Mouse (Mus musculus) lung, embryonic 16.5 days (tissue): ENCODE results near the gene Nupl1. TPM values are rescaled to one million over a fixed set of nuclear protein-coding genes. Genes with fewer than 3 reads are reported as not detected.

ENCODE experiments used
- ATAC-seq: fragments of 200-750 bp; cut with Nextera tagmentation; 2 replicates; pipeline ENCODE4 v1.8.0; 2017; ENCODE audit warnings: low read depth, mild to moderate bottlenecking, moderate library complexity
- H3K27ac ChIP-seq: fragments of 300-500 bp; sonication (generic); 2 replicates; pipeline ENCODE4 v1.5.1; 2014; ENCODE audit warnings: mild to moderate bottlenecking, control low read depth, low read length
- H3K27me3 ChIP-seq: fragments of 300-500 bp; sonication (generic); 2 replicates; pipeline ENCODE4 v1.6.1; 2014; ENCODE audit warnings: low read depth, low read length, mixed read lengths; ENCODE audit not compliant: control insufficient read depth, insufficient read depth
- H3K36me3 ChIP-seq: fragments of 300-500 bp; sonication (generic); 2 replicates; pipeline ENCODE4 v1.6.1; 2014; ENCODE audit warnings: low read length; ENCODE audit not compliant: control insufficient read depth, insufficient read depth
- H3K4me1 ChIP-seq: fragments of 300-500 bp; sonication (generic); replicated peaks from 2 replicates; pipeline ENCODE4 v1.6.1; 2014; ENCODE audit warnings: low read length, mixed read lengths; ENCODE audit not compliant: control insufficient read depth, insufficient read depth
- H3K4me2 ChIP-seq: fragments of 300-500 bp; sonication (generic); 2 replicates; pipeline ENCODE4 v1.6.1; 2014; ENCODE audit warnings: low read depth, low read length, control low read depth
- H3K4me3 ChIP-seq: fragments of 300-500 bp; sonication (generic); 2 replicates; pipeline ENCODE4 v1.5.1; 2014; ENCODE audit warnings: mild to moderate bottlenecking, low read length, control low read depth
- H3K9ac ChIP-seq: fragments of 300-500 bp; sonication (generic); 2 replicates; pipeline ENCODE4 v1.6.1; 2014; ENCODE audit warnings: low read length, control low read depth
- H3K9me3 ChIP-seq: fragments of 300-500 bp; sonication (generic); 2 replicates; pipeline ENCODE4 v1.6.1; 2016; ENCODE audit warnings: low read length; ENCODE audit not compliant: control insufficient read depth
- WGBS: fragments of 180-500 bp; shearing (Covaris S2); extraction: QIAGEN DNeasy Blood & Tissue Kit; methylation state at CpG from one replicate; pipeline ENCODE4 v1.1.7; 2014; 5-methylcytosine and 5-hydroxymethylcytosine counted together
- polyA plus RNA-seq: library from polyadenylated mRNA; unstranded; fragments of >200 nt; fragmentation: Nextera tagmentation; extraction: Ambion mirVana; gene quantifications from 2 replicates; pipeline ENCODE4 v1.2.1, GENCODE M21; 2015

Gene Nupl1
- polyA plus RNA-seq, 1 experiment from 2014 or later: not detected

DNA sequence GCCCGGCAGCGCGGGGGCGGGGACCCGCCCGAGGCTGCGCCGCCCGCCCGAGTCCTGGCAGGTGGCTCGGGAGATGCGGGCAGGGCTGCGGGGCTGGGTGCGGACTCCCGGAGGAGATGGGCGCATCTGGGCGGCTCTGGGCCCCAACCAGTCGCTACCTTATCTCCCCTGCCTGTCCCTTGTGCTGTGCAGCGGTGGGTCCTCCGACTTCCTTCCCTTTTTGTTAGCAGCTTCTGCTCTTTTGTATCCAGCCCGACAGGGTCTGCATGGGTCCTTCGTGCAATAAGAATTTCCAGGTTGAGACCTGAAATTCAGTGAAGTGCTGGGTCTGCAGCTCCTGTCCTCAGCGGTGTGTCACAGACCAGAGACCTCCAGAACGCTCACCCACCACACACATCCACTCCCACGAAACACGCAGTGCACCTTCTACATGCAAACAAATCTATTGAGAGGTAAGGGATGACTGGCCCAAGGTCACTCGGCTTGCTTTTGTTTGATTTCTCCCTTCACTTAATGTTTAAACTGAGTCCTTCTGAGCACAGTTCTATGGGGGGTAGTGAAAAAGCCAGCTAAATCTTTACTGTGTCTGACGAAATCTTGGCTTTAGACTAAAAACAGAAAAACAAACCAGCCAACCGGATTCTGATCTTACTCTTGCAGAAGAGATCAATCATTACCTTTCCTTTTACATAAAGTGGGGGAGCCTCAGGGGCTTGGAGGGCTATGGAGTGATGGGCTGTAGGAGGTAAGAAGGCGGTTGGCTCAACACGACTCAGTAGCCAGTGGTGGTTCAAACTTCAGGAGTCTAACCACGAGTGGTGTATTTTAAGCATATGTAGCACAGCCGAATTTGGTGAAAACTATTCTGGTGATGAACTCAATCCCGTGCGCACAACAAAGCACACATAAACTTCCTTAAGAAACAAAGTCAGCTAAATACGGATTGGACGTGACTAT, 73.3 kb downstream of the Nupl1 start:
- Histone ChIP-seq H3K4me3 (peak overlapping the region; percentile 71), H3K9me3 (no peaks in the 10 kb centered on the region), H3K27me3 (peaks cover 25% of the 10 kb centered on the region), H3K9ac (peak overlapping the region; percentile 69), H3K4me1 (peaks cover 4% of the 10 kb centered on the region; the same call in 1 of the 2 replicates), H3K36me3 (no peaks in the 10 kb centered on the region), H3K27ac (no peak overlapping the region), H3K4me2 (peak overlapping the region; percentile 99)
- peak; percentile 48 for ATAC-seq
- WGBS: 14% methylated on average over 34 of the region's 37 CpGs

GRCm38 (mm10) chr14:60176891-60177613, 74.2 kb downstream of the Nupl1 start:
- Histone ChIP-seq H3K9ac (peak overlapping the region; percentile 69), H3K9me3 (no peaks in the 10 kb centered on the region), H3K36me3 (no peaks in the 10 kb centered on the region), H3K4me1 (peaks cover 4% of the 10 kb centered on the region; the same call in 1 of the 2 replicates), H3K27ac (no peak overlapping the region), H3K4me2 (peak overlapping the region; percentile 99), H3K27me3 (peaks cover 25% of the 10 kb centered on the region), H3K4me3 (peak overlapping the region; percentile 71)
- peak; percentile 75 for ATAC-seq
- WGBS: under 1% methylated on average over 47 of the region's 84 CpGs

- peak; percentile 21; the same call in 1 of the 2 replicates for ATAC-seq
- Histone ChIP-seq H3K27ac (no peak overlapping the region), H3K9me3 (no peaks in the 10 kb centered on the region), H3K9ac (peak overlapping the region; percentile 69), H3K36me3 (no peaks in the 10 kb centered on the region), H3K4me3 (peak overlapping the region; percentile 71), H3K4me2 (peak overlapping the region; percentile 99), H3K4me1 (peaks cover 4% of the 10 kb centered on the region; the same call in 1 of the 2 replicates), H3K27me3 (peaks cover 25% of the 10 kb centered on the region)
- WGBS: 27% methylated on average over 9 of the region's 9 CpGs
Measured at GRCm38 (mm10) chr14:60176469-60176890, 74.8 kb downstream of the Nupl1 start.

DNA sequence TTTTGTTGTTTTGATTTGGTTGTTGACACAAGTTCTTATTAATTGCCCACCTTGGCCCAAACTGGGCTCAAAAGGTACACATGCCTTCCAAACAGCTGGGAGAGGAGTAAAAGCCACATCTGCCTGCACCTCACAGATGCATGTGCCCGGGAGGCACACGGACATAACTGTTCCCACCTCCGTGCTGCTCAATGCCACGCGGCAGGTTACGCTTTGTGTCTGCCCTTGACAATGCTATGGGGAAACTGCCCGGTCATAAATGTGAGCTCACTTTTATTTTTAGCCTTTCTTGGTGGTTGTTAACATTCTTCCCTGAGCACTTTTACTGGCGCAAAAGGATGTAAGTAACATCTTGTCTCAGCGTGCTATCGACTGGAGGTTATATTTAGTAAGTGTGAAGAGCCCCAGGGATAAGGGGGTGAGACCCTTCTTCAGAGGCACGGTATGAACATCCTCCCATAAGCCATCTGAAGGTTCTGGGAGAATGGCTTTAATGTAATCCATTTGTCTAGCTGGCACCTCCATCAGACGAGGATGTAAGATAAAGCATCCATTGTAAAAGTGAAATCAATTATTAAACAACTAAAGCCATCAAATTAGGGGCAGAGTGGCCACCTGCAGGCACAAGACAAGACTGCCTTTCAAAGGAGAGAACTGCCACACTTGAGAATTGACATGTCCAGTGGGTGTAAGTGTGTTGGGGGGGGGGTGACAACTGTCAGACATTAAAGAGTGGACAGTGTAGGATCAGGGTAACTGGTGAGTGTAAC, 78.8 kb downstream of the Nupl1 start:
- no peak overlapping the region for H3K4me3 ChIP-seq
- no peak for ATAC-seq
- 39% methylated on average over 12 of the region's 12 CpGs for WGBS
- peaks cover 4% of the 10 kb centered on the region for H3K4me1 ChIP-seq
- H3K36me3 ChIP-seq: no peaks in the 10 kb centered on the region
- H3K9ac ChIP-seq: no peak overlapping the region
- H3K4me2 ChIP-seq: no peak overlapping the region
- peaks cover 18% of the 10 kb centered on the region for H3K27me3 ChIP-seq
- H3K9me3 ChIP-seq: no peaks in the 10 kb centered on the region
- no peak overlapping the region for H3K27ac ChIP-seq

GRCm38 (mm10) chr14:60170845-60171610, 80.2 kb downstream of the Nupl1 start:
- H3K9me3 ChIP-seq: no peaks in the 10 kb centered on the region
- H3K4me1 ChIP-seq: no peaks in the 10 kb centered on the region; the same call in 1 of the 2 replicates
- no peak overlapping the region for H3K4me3 ChIP-seq
- H3K36me3 ChIP-seq: no peaks in the 10 kb centered on the region
- H3K27ac ChIP-seq: no peak overlapping the region
- no peak overlapping the region for H3K4me2 ChIP-seq
- no peak for ATAC-seq
- H3K9ac ChIP-seq: no peak overlapping the region
- peaks cover 5% of the 10 kb centered on the region for H3K27me3 ChIP-seq
- WGBS: 68% methylated on average over 16 of the region's 16 CpGs

- H3K9me3 ChIP-seq: no peaks in the 10 kb centered on the region
- H3K4me2 ChIP-seq: no peak overlapping the region
- H3K9ac ChIP-seq: no peak overlapping the region
- no peak for ATAC-seq
- no peak overlapping the region for H3K27ac ChIP-seq
- H3K4me3 ChIP-seq: no peak overlapping the region
- H3K36me3 ChIP-seq: no peaks in the 10 kb centered on the region
- no peaks in the 10 kb centered on the region for H3K4me1 ChIP-seq
- no peaks in the 10 kb centered on the region for H3K27me3 ChIP-seq
- 87% methylated on average over 3 of the region's 3 CpGs for WGBS
Measured at GRCm38 (mm10) chr14:60163367-60163766, 87.9 kb downstream of the Nupl1 start.

GRCm38 (mm10) chr14:60152373-60152772, 98.9 kb downstream of the Nupl1 start:
- Histone ChIP-seq H3K9me3 (no peaks in the 10 kb centered on the region), H3K4me2 (no peak overlapping the region), H3K27ac (no peak overlapping the region), H3K9ac (no peak overlapping the region), H3K4me3 (no peak overlapping the region), H3K27me3 (no peaks in the 10 kb centered on the region), H3K36me3 (no peaks in the 10 kb centered on the region), H3K4me1 (no peaks in the 10 kb centered on the region)
- WGBS: 73% methylated on average over 11 of the region's 11 CpGs
- no peak for ATAC-seq

DNA sequence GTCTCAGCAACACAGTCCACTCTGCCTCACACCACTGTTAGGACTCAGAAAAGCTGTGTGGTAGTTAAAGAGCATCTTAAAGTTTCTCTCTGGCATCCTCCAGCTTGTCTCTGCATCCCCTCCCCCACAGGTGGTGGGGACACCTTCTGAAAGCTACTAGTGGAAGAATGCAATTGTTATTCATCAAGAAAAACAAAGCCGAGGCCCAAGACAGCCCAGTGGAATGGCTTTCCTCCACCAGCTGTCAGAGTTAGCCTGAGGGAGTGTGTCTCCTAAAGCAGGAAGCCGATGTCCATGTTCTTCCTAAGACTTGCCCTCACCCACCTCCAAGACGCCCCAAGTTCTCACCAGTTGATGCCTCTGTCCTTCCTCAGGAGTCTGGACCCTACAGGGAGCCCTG, 102.3 kb downstream of the Nupl1 start:
- no peak for ATAC-seq
- Histone ChIP-seq H3K4me2 (no peak overlapping the region), H3K27me3 (no peaks in the 10 kb centered on the region), H3K9ac (no peak overlapping the region), H3K4me1 (no peaks in the 10 kb centered on the region), H3K9me3 (no peaks in the 10 kb centered on the region), H3K4me3 (no peak overlapping the region), H3K36me3 (no peaks in the 10 kb centered on the region), H3K27ac (no peak overlapping the region)
- 42% methylated on average over 3 of the region's 3 CpGs for WGBS
